Mouse (Mus musculus) thymus, postnatal 25 days (tissue): ENCODE measurements around the gene Slc9a2.
"Not testable (repeated sequence)": the region's sequence is repeated elsewhere in the genome, so short reads cannot be mapped to it uniquely, and the experiment has no call there.

ENCODE experiments used
- DNase-seq: peaks from one replicate; pipeline ENCODE4 v3.0.0; 2022

Gene Slc9a2

DNA sequence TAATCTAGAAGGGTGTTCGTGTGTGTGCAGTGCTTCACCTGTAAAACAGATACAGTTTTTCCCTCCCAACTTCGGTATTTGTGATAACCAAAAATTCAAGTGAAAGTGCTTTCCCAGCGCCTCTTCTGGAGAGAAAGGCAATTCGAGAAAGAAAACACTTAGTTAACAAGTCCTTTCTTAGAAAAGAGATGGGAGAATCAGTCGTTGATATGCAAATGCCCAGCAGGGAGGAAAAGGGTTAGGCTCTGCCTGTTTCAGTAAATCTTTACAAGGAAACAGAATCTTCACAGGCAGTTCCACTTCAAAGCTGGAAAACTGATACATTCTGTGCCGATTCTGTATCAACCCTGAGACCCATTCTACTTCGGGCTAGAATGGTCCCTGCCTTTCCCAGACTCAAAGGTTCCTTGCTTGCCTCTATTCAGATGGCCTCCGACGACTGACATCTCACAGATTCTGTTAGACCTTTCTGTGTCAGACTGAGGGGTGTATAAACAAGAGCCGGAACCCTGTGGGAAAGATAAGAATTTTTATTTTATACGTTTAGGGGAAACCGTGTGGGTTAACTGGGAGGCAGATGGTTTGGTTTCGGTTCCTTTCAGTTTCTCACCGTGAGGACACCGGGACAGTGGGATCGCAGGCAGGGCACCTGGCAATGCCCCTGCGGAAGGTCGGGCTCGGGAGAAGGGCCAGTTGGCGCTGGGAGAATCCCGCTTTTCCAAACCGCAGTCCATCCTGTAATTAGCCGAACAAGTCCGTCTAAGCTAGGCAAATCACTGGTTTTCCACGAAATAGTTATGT, at the start of gene Slc9a2:
Slc9a2 (plus strand) TSS at position 508 of the 801 bp plus-strand sequence.
- peak; percentile 6 for DNase-seq

DNA sequence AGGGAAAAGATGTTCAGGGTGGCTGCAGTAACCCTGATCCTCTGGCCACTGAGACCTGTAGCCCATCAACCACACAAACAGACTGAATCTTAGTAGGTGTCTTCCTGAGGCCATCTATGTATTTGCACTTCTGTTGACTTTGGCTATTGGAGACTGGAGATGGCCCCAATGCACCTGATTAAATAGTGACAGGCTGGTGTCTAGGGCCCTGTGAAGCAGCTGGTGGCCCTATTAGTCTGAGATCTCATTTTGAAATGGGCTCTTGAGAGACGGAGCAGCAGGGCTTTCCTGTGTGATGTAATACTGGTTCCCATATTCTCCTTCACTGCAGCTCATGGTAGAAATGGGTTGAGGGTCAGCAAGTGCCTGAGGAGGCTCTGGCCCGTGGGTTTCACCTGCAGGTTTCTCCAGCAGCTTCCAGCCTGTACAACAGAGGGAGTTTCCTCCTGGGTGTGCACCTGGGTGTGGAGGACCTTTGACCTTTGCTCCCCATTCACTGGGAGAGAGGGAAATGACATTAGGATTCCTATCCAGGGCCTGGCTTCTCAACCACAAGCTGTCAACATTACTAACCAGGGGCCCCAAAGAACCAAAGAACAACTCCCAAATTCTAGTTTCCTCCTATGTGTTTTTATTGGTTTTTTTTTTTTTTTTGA, 47.8 kb upstream of the Slc9a2 start:
- DNase-seq = no peak

DNA sequence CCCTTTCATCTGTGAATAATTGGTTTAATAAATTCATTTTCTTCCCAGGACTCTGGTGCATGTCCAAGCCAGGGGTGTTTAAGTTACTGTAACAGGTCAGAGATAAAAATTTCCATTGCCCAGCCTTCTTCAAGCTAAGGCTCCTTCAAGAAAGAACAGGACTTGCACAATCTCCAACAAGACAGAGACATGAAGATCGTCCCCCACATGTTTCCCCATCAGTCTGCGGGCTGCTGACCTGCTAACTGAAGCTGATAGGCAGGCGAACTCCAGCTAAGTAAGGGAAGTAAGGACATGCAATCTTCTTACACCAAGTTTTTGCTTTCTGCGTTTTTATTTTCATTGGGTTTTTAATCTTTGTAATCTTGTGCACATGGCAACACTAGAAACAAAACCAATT, 45.8 kb upstream of the Slc9a2 start:
- no peak for DNase-seq

DNA sequence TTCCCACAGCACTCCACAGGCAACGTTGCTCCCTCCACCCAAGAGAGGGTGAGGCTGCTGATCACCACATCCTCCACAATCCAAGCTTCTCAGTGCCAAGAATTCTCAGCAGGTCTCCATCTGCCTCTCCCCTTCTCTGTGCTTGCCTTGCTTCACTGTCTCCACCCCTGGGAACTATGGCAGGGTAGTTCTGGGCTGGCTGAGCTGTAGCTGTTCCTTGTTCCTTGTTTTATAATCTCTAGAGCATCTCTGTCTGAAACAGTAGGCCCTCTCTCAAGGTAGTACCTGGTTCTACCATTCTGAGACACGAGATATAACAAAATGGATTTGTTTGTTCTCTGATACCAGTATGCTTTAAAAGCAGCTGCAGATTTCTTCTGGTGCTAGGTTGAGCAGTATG, 32.1 kb upstream of the Slc9a2 start:
- no peak for DNase-seq

DNA sequence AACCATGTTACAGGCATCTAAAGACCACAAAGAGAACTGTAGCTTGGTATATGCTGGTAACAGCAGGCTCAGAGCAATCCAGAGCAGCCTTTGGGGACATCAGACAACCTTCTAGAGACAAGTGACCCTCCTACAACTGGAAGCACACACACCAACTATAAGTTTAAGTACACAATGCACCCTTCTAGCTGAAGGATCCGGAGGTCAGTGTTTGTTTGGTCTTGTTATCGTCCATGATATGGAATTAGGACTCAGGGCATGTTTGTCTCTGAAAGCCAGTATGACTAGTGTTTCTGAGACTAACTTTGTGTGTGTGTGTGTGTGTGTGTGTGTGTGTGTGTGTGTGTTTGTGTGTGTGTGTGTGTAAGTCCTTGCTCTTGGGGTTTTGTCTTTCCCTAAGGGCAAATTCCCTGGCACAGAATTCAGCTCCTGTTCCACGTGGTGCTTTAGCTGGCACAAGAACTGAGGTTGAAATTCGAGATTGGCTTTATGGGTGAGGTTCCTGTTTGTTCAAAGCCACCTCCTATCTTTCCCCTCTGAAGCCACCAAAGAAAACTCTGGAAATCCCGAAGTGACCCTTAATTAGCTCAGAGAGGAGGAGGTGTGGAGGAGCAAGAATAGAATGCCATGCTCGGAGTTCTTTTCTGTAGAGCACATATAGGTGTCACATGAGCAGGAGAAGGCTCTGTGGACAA, 29.4 kb upstream of the Slc9a2 start:
- no peak for DNase-seq

DNA sequence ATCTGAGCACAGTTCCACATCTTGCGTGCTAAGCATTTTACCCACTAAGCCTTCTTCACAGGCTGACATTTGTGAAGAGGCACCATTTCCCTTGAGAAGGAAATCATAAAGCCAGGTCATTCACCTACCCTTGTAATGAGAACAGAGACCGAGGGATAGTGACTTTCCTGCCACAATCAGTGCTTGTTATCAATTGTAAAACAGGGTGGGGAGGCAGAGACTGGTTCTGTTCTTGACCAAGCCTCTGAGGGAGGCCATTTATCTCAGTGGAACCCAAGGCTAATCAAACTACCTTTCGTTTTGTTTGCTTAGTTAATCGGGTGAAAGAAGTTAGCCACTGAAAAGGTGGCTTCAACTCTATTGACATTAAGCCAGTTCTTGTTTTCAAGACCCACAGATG, 23.3 kb upstream of the Slc9a2 start:
- DNase-seq = no peak

DNA sequence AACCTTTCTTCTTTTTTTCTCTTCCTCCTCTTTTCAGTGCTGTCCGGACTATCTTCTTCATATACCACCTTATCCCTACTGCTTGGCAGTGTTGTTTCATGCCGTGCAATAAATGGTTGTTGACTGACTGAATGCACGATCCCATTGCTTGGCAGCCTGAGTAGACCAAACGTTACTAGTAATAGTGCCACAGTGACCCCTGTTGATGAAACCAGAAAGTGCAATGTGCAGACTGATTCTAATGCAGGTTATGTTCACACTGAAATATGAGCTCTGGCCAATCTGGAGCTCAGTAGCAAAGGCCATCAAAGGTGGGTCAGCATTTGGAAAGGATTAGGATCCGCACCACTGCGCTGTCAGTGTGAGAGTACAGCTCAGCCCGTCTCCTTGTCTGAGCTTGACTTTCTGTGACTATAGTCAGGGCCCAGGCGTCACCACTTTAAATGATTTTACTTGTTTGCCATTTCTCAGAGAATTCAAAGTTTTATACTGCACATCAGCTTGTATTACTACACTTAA, 22.3 kb upstream of the Slc9a2 start:
- DNase-seq = peak; percentile 57

DNA sequence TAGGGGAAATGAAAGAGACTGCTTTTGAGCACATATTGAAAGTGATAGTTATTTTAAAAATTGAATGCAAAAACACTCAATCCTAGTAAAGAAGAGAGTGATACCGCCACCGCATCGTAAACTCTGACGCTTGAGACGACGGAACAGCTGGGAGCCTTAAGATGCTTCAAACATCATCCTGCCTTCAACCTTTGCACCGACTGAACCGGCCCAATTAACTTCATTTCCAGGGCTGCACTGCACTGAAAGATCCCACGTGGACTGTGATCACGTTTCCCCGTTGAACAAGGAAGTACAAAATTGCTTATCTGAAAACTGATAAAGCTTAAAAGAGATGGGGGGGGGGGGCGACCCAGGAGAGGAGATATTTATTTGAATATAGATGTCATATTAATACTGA, 21.4 kb upstream of the Slc9a2 start:
- DNase-seq = no peak

DNA sequence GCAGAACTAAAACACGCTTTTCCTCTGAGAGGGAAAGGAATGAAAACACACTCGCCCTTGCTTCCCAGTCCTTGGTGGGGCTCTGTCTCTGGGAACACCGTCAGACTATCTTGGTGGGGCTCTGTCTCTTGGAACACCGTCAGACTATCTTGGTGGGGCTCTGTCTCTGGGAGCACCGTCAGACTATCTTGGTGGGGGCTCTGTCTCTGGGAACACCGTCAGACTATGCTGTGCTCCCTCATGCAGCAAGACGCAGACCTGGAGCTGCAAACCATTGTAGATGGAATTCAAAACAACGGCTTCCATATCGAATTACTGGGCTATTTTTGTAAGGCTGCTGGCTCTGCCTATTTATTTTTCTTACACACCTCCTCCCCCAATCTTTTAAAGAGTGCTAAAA, 20.9 kb upstream of the Slc9a2 start:
- DNase-seq = no peak

DNA sequence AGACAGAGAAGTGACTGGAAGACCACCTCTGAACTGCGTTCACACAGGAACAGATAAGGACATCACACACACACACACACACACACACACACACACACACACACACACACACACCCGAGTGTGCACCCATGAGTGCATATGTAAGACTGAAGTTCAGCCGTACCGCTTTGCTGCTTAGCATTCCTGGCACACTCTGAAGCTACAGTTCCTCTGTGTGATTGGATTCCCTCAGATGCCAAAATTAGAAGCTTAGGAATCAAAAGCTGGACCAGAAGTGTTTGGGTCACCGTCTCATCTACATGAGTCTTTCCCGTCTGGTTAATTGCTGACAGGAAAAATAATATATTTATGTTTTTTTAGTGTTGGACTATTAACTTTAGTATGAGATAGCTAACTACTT, 19.5 kb upstream of the Slc9a2 start:
- DNase-seq = no peak

DNA sequence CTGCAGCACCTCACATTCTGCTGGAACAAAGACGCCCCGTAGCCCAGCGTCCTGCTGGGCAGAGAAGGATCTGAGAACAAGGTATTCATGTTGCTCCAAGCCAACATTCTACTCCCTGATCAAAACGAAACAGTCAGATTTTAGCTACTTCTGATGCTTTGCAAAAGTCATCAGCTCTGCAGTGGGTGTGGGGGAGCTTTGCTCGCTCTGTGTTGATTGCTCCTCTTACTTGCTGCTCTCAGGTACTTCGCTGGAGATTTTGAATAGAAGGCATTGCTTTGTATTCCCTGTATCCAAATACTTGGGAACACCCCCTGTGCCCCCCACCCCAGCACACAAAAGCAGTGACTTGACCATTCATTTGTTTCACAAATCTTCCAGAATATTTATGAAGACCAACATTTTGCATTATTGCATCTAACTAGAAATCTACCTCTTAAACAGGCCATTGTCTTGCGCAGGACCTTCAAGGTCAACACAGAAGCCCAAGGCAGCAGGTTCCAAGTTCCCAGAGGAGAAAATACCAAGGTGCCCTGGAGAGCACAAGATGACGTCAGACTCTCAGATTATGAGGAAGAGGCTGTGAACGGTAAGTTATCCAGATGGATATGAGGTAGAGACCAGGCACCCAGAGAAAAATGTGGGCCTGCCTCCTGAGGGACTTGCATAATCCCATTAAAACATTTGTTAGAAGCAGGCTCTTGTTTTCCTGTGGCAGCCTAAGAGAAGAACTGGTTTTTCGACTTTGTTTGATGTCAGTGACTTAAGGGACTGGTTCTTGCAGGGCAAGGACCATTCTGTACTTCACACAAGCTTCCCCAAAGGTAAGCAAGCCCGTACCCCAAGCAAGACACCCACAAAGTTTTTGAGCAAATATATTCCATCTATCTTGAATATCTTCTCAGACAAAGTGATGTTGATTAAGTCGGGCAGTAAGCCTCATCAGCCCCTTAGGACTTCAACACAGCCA, 14.7 kb upstream of the Slc9a2 start:
- DNase-seq = no peak

DNA sequence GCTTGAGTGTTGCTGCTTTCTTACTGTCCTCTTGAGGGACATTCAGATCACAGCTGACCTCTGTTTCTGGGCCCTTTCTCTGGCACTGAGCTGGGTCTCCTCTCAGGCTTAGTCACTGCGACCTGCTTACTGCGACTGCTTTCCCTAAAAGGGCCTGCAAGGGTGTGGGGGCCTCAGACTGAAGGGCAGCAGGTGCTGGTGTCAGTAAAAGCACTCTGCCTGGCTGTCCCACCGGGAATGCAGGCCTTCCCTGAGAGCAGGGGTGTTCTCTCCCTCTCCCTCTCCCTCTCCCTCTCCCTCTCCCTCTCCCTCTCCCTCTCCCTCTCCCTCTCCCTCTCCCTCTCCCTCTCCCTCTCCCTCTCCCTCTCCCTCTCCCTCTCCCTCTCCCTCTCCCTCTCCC, 12.9 kb upstream of the Slc9a2 start:
- not testable (repeated sequence) for DNase-seq

DNA sequence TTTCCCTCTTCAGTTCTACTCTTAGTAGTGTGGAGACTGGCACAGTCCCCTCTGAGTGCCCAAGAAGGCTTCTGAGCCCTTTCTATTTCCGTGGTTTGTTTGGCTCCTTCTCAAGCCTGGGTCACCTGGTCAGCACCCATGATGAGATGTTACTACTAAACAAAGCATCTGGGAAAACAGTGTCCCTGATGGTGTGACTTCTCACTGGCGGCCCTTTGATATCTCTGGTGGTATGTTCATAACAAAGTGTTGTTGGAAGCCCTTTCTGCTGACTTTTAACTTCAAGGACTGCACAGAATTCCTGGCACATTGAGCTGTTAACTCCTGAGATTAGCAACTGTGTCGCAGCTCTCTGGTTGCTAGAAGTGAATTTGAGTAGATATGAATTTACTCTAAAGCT, 10.3 kb upstream of the Slc9a2 start:
- DNase-seq = no peak

DNA sequence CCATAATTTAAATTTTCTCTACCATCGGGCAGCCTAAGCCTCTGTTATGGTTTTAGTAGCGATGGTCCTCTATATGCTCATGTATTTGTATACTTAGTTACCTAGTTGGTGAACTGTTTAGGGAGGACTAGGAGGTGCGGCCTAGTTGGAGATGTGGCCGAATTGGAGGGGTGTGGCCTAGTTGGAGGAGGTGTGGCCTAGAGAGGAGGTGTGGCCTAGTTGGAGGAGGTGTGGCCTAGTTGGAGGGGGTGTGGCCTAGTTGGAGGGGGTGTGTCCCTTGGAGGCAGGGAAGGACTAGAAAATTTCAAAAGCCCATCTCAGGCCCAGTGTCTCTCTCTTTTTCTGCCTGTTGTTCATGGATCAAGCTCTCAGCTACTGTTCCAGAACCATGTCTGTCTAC, 8.9 kb upstream of the Slc9a2 start:
- no peak for DNase-seq

DNA sequence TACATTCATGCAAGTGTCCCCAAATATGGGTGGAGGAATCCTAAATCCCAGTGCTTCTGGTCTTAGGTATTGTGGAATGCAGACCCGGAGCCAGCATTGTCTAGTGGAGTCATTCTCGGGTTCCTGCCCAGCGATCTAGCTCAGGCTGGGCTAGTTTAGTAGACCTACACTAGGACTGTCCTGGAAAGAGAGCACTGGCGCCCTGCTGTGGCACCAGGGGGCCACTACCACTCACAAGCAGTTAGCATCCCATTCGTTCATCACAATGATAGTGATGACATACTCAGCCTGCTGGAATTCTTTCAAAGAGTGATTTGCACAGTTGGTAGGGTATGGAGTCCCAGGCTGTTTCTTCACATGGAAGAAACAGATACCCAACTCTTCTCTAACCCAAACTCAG, 3.1 kb upstream of the Slc9a2 start:
- DNase-seq = no peak

DNA sequence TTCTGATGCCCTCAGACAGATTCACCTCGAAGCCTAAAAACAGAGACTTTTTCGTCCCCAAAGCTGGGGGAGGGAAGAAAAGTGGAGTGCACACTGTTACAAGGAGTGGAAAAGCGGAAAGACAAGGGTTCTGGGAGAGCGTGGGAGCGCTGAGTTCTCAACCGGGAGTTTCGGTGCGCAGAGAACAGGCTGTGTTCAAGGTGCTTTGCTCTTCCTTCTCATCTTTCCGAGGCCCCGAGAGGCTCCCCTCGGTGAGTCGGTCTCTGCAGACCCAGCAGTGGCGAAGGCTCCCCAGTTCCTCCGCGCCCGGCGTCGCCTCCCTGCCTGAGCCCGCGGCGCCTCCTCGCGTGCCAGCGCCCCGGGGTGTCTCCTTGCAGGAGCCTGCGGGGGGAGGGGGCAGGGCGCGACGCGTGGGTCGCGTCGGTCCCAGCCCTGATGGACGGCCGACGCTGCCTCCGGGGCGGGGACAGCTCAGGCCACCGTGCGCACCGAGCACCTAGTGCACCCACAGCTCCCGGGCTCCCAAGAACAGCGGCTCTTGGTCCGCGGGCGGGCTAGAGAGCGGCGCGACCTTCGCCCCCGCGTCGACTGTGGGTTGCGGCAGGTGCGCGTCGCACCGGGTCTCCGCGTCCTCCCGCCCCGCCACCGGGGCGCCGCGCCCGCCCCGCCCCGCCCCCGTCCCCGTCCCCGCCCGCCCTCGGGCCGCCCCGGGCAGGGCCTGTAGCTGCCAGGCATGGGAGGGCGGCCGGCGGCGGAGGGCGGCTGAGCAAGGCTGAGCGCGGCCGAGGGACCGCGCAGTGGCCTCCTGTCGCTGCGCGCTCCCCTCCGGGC, 709 bp downstream of the Slc9a2 start:
- peak; percentile 48 for DNase-seq

DNA sequence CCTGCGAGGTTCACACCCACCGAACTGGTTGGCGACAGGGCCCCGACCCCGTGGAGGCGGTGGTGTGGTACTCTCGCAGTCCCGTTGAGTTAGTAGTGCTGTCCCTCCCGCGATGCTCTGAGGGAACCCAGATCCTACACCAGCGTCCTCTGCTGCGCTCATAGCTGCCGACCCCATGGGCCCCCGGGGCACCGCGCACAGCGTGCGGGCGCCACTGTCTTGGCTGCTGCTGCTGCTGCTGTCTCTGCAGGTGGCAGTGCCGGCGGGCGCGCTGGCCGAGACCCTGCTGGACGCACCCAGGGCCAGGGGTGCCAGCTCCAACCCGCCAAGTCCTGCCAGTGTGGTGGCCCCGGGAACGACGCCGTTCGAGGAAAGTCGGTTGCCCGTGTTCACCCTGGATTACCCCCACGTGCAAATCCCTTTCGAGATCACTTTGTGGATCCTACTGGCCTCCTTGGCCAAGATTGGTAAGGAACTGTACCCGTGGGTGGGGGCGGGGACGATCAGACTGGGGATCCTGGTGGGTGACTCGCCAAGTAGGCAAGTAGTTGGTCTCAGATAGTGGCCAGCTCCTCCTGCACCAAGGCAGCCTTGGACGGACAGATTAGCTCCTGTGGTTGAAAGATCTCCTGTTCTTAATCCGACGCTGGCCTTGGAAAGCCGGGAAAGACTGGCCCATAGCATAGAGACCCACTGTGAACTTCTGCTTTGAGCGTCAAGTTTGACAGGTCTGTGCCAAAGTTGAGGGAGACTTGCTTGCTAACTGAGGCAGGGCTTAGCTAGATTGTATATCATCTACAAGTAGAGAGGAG, 1.5 kb downstream of the Slc9a2 start:
- peak; percentile 12 for DNase-seq

DNA sequence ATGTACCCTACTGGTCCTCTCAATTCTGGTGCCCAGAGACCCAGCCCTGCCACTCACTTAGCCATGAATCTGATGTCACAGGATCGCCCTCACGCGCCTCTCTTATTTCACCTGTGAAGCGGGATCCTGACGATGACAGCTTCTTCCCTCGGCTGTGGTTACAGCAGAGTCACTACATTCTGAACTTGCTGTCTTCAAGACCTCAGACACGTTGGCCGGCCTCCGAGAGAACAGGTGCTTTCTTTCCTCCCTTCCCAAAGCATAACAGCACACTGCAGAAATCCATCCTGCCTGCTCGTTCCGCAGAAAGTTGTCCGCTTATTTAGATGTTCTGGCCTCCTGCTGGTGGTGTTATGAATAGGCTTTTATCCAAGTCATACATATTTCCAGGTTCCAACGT, 13.9 kb downstream of the Slc9a2 start:
- DNase-seq = no peak

DNA sequence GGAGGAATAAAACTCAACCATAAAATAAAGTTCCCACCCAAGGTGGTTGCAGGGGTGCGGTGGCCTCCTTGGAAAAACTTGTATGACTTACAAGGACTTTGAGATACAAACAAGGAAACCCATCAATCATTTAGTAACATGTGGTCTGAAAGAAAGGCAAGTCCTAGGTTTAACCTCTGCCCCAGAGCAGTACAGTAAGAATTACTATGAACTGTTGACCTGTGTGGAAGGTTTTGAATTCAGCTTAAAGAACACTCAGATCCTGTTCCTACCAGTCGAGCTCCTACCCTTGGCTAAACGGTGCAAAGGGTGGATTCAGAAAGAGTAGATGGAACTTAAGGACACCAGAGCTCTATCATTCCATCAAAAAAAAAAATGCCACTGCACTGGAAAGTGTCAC, 16.1 kb downstream of the Slc9a2 start:
- no peak for DNase-seq

DNA sequence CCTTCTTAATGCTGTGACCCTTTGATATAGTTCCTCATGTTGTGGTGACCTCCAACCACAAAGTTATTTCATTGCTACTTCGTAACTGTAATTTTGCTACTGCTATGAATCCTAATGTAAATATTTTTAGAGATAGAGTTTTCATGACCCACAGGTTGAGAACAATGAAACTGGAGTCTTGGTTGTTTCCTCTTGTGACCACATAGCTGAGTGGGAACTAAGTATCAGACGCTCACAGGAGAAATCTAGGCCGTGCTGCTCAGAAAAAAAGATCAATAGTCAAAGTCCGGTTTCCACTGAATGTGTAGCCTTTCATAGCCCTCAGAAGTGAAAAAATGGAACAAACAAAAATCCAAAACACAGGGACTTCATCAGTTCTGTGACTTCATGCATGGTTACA, 24.7 kb downstream of the Slc9a2 start:
- no peak for DNase-seq

DNA sequence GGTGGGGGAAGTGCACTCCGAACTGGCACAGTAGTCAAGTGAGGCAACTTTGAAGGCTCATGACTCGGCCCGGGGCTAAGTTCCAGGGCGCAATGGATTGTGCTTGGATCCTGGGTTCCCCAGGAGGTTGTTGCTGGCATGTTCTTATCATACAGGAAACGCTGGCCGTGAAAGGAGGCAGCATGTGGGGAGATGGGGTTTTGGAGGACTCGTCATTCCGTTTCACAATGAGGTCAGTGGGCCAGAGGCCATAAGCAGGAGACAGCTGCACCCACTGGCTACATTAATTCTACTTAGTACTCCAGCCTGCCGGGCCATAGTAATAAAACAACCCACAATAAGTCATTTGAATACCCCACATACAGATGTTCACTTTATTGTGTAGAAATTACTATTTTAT, 34.6 kb downstream of the Slc9a2 start:
- no peak for DNase-seq
